Mouse (Mus musculus) heart, embryonic 10.5 days (tissue): Measurements from ENCODE around the gene Cyp3a59. TPM values are rescaled to one million over a fixed set of nuclear protein-coding genes. Genes with fewer than 3 reads are reported as not detected.
"Not testable (repeated sequence)": the region's sequence is repeated elsewhere in the genome, so short reads cannot be mapped to it uniquely, and the experiment has no call there.

Source experiments
- DNase-seq: peaks from one replicate; pipeline ENCODE4 v3.0.0-alpha.2; 2017; ENCODE audit warnings: low spot score
- H3K27ac ChIP-seq: fragments of 300-500 bp; sonication (generic); 2 replicates; pipeline ENCODE4 v1.5.1; 2016; ENCODE audit warnings: mild to moderate bottlenecking
- H3K27me3 ChIP-seq: fragments of 300-500 bp; sonication (generic); 2 replicates; pipeline ENCODE4 v1.6.1; 2016; ENCODE audit warnings: mild to moderate bottlenecking; ENCODE audit not compliant: poor library complexity, insufficient read depth, severe bottlenecking
- H3K36me3 ChIP-seq: fragments of 300-500 bp; sonication (generic); 2 replicates; pipeline ENCODE4 v1.6.1; 2016; ENCODE audit warnings: mild to moderate bottlenecking, moderate library complexity
- H3K4me1 ChIP-seq: fragments of 300-500 bp; sonication (generic); 2 replicates; pipeline ENCODE4 v1.6.1; 2016; ENCODE audit warnings: mild to moderate bottlenecking
- H3K4me3 ChIP-seq: fragments of 300-500 bp; sonication (generic); 2 replicates; pipeline ENCODE4 v1.5.1; 2016; ENCODE audit warnings: mild to moderate bottlenecking, moderate library complexity
- H3K9me3 ChIP-seq: fragments of 300-500 bp; sonication (generic); 2 replicates; pipeline ENCODE4 v1.6.1; 2016; ENCODE audit warnings: mild to moderate bottlenecking, moderate library complexity
- WGBS: fragments of 180-500 bp; shearing (Covaris S2); methylation state at CpG from one replicate; pipeline ENCODE4 v1.1.7; 2016; 5-methylcytosine and 5-hydroxymethylcytosine counted together
- polyA plus RNA-seq: library from polyadenylated mRNA; unstranded; fragments of >200 nt; fragmentation: Nextera tagmentation; extraction: Ambion mirVana; gene quantifications from 2 replicates; pipeline ENCODE4 v1.2.1, GENCODE M21; 2016

Gene Cyp3a59
- polyA plus RNA-seq, result not detected in 2 replicates

GRCm38 (mm10) chr5:146078945-146079344 is at the start of gene Cyp3a59:
Cyp3a59 (plus strand) TSS chr5:146079257.
- not testable (repeated sequence) for DNase-seq, H3K36me3 ChIP-seq, H3K4me3 ChIP-seq, H3K27me3 ChIP-seq, H3K4me1 ChIP-seq, H3K27ac ChIP-seq
- peaks cover 13% of the 10 kb centered on the region for H3K9me3 ChIP-seq

- H3K9me3 ChIP-seq, result peaks cover 16% of the 10 kb centered on the region
- H3K4me3 ChIP-seq, result no peak overlapping the region
- 65% methylated on average over 1 of the region's 1 CpGs for WGBS
- no peaks in the 10 kb centered on the region for H3K27me3 ChIP-seq
- no peak for DNase-seq
- no peaks in the 10 kb centered on the region for H3K36me3 ChIP-seq
- no peak overlapping the region for H3K27ac ChIP-seq
- H3K4me1 ChIP-seq, result no peaks in the 10 kb centered on the region
Observed at GRCm38 (mm10) chr5:146070099-146070498, 9.0 kb upstream of the Cyp3a59 start.

GRCm38 (mm10) chr5:146147903-146148302 is 68.8 kb downstream of the Cyp3a59 start:
- Histone ChIP-seq H3K4me1 (no peaks in the 10 kb centered on the region), H3K36me3 (no peaks in the 10 kb centered on the region), H3K27ac (no peak overlapping the region), H3K4me3 (no peak overlapping the region), H3K27me3 (no peaks in the 10 kb centered on the region), H3K9me3 (peaks cover 5% of the 10 kb centered on the region)
- DNase-seq, result no peak
- WGBS, result 42% methylated on average over 2 of the region's 2 CpGs

GRCm38 (mm10) chr5:146150454-146150853 is 71.4 kb downstream of the Cyp3a59 start:
- Histone ChIP-seq H3K36me3 (no peaks in the 10 kb centered on the region), H3K9me3 (peaks cover 5% of the 10 kb centered on the region), H3K4me1 (no peaks in the 10 kb centered on the region), H3K27me3 (no peaks in the 10 kb centered on the region), H3K4me3 (no peak overlapping the region), H3K27ac (no peak overlapping the region)
- 62% methylated on average over 3 of the region's 3 CpGs for WGBS
- DNase-seq, result no peak

- H3K27me3 ChIP-seq, H3K4me1 ChIP-seq, H3K9me3 ChIP-seq, H3K36me3 ChIP-seq, H3K27ac ChIP-seq, H3K4me3 ChIP-seq: not testable (repeated sequence)
- 82% methylated on average over 4 of the region's 4 CpGs for WGBS
- DNase-seq, result peak; percentile 64
Observed at GRCm38 (mm10) chr5:146158326-146158725, 79.3 kb downstream of the Cyp3a59 start.

GRCm38 (mm10) chr5:146160439-146160838 is 81.4 kb downstream of the Cyp3a59 start, which contains the start of gene Gm5565:
Gm5565 (minus strand) TSS chr5:146160539.
- not testable (repeated sequence) for H3K4me1 ChIP-seq
- 99% methylated on average over 3 of the region's 3 CpGs for WGBS

More at GRCm38 (mm10) chr5:146160439-146160838, 81.4 kb downstream of the Cyp3a59 start, which contains the start of gene Gm5565:
- H3K4me3 ChIP-seq, H3K27ac ChIP-seq, H3K36me3 ChIP-seq, H3K27me3 ChIP-seq, H3K9me3 ChIP-seq, DNase-seq: not testable (repeated sequence)

Other genes with a start within 250 kb of the Cyp3a59 start
- not detected in 2 replicates for gene Cyp3a11, start 199.3 kb upstream of the Cyp3a59 start, polyA plus RNA-seq
- not detected in 2 replicates for gene Cyp3a25, start 69.6 kb upstream of the Cyp3a59 start, polyA plus RNA-seq
- not detected in 2 replicates for gene Gm5565, start 81.3 kb downstream of the Cyp3a59 start, polyA plus RNA-seq
- gene Gm6309, start 91.5 kb downstream of the Cyp3a59 start, polyA plus RNA-seq, result not detected in 2 replicates
- gene 1700001J03Rik, start 106.0 kb downstream of the Cyp3a59 start, polyA plus RNA-seq, result not detected in 2 replicates
- gene Rnf6, start 142.3 kb downstream of the Cyp3a59 start, polyA plus RNA-seq, result 41.1 and 41.2 TPM in 2 replicates
- gene Cdk8, start 152.0 kb downstream of the Cyp3a59 start, polyA plus RNA-seq, result 14.2 and 19.6 TPM in 2 replicates